In genomic region chr2:13087811-13088210, GRCm38 (mm10) we compare ENCODE assay signal across 17 mouse cellular contexts.
"Had no signal": no experiment of that assay in that cellular context is flagged by ENCODE, and none has a peak within 500 bp of the region (broad histone marks: within the 10 kb centered on the region; RNA-seq: fewer than 3 reads in every experiment).

No protein-coding gene starts in this region.

- DNase-seq: gastrocnemius, adult 2 months; gastrocnemius, postnatal 10 days; gastrocnemius, postnatal 25 days; heart, adult 18-20 months; heart, postnatal 10 days; heart, postnatal 4 days; kidney, adult 11 months; kidney, adult 2 months; kidney, adult 9 months; kidney, postnatal 14 days; kidney, postnatal 36 days; layer of hippocampus, adult 9-11 months; layer of hippocampus, postnatal 36 days; left cerebral cortex, postnatal 4 days had no signal

- ATAC-seq: hindbrain, embryonic 16.5 days; intestine, embryonic 15.5 days; liver, embryonic 12.5 days had no signal
